Mouse (Mus musculus): ENCODE measurements around the gene Nphp4.

DNA sequence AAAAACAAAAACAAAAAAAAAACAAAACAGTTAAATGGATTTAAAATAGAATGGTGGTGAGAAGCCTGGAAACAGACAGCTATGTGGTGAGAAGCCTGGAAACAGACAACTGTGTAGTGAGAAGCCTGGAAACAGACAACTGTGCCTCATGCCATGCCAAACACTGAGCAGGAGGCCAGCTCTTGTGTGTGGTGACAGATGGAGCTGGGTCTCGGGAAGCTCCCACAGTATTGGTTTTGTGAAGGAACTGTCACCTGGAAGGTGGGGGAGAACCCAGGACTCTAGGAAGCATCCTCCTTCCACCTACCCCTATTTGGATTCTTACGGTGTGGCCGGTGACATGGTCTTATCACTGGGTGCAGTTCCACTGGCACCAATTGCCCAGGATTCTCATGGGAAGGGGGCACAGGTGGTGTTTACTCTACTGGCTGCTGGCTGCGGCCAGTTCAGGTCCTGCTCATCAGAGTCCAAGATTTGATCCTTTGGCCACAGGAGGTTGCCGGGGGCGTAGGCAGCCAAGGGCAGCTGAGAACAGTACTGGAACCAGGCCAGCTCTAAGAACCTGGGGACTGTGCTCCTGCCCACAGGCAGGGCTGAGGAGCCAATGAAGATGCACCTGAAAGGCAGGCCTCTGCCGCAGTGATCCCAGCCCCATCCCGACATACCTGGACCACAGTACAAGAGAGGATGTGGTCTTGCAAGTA, 77.2 kb downstream of the Nphp4 start:
- TF ChIP-seq CTCF (conservative IDR thresholded peaks at IDR 0.05; ENCODE audit: low read length) (no peak), POU5F1 (IDR thresholded peaks at IDR 0.05; ENCODE audit: borderline replicate concordance, low read length) (no peak), NANOG (IDR thresholded peaks at IDR 0.05; ENCODE audit: borderline replicate concordance, low read length) (no peak)

Measured in E14TG2a.4 (cell line).